Mouse (Mus musculus) liver, adult 2 months (tissue): ENCODE measurements around the gene Ppp4r3a. TPM values are rescaled to one million over a fixed set of nuclear protein-coding genes. Genes with fewer than 3 reads are reported as not detected.
"Not testable (repeated sequence)": the region's sequence is repeated elsewhere in the genome, so short reads cannot be mapped to it uniquely, and the experiment has no call there.

Source experiments
- DNase-seq: peaks from one replicate; pipeline ENCODE4 v3.0.0-alpha.2; 2011; ENCODE audit warnings: low read depth, low spot score; ENCODE audit errors: extremely low read depth
- H3K27ac ChIP-seq: fragments of 200-500 bp; replicated peaks from 2 replicates; pipeline ENCODE4 v1.5.1; 2012; ENCODE audit warnings: low read depth, mild to moderate bottlenecking, control low read depth, inconsistent platforms, low read length; ENCODE audit not compliant: insufficient read depth
- H3K27me3 ChIP-seq: fragments of 200-500 bp; 2 replicates; pipeline ENCODE4 v1.6.1; 2012; ENCODE audit warnings: mild to moderate bottlenecking, moderate library complexity, low read length, inconsistent platforms; ENCODE audit not compliant: control insufficient read depth, insufficient read depth
- H3K36me3 ChIP-seq: fragments of 200-500 bp; 2 replicates; pipeline ENCODE4 v1.6.1; 2012; ENCODE audit warnings: low read length, inconsistent platforms; ENCODE audit not compliant: control insufficient read depth, insufficient read depth
- H3K4me1 ChIP-seq: fragments of 200-500 bp; 2 replicates; pipeline ENCODE4 v1.6.1; 2011; ENCODE audit warnings: low read length; ENCODE audit not compliant: control insufficient read depth, insufficient read depth
- H3K4me3 ChIP-seq: fragments of 200-500 bp; 2 replicates; pipeline ENCODE4 v1.5.1; 2011; ENCODE audit warnings: low read depth, mild to moderate bottlenecking, control low read depth, low read length, moderate library complexity; ENCODE audit not compliant: insufficient read depth
- H3K79me2 ChIP-seq: fragments of 200-500 bp; 2 replicates; pipeline ENCODE4 v1.6.1; 2012; ENCODE audit warnings: inconsistent platforms, mild to moderate bottlenecking, low read length, moderate library complexity; ENCODE audit not compliant: control insufficient read depth, insufficient read depth
- H3K9ac ChIP-seq: fragments of 200-500 bp; 2 replicates; pipeline ENCODE4 v1.6.1; 2012; ENCODE audit warnings: low read depth, mild to moderate bottlenecking, control low read depth, inconsistent platforms, low read length
- CTCF ChIP-seq: fragments of 200-500 bp; IDR thresholded peaks from 2 replicates; pipeline ENCODE4 v1.5.1; 2011; ENCODE audit warnings: low read depth, low read length, control low read depth
- POLR2A ChIP-seq: fragments of 200-500 bp; IDR thresholded peaks from 2 replicates; pipeline ENCODE4 v1.6.1; 2011; ENCODE audit warnings: low read length, control low read depth; ENCODE audit not compliant: insufficient read depth; ENCODE audit errors: extremely low read depth
- WGBS: fragments of 180-500 bp; shearing (Covaris S2); methylation state at CpG from one replicate; pipeline ENCODE4 v1.1.7; 2018; 5-methylcytosine and 5-hydroxymethylcytosine counted together
- polyA plus RNA-seq: library from polyadenylated mRNA; depleted of rRNA; stranded (reverse); fragments of >200 nt; gene quantifications from 2 replicates; pipeline ENCODE4 v1.2.3, GENCODE M21; 2012
- total RNA-seq: library from RNA; depleted of rRNA; stranded (reverse); fragments of >200 nt; gene quantifications from 2 replicates; pipeline ENCODE4 v1.2.3, GENCODE M21; 2014

Ppp4r3a gene
- total and polyA plus RNA-seq, 2 experiments: 12.2 to 41.9 TPM

DNA sequence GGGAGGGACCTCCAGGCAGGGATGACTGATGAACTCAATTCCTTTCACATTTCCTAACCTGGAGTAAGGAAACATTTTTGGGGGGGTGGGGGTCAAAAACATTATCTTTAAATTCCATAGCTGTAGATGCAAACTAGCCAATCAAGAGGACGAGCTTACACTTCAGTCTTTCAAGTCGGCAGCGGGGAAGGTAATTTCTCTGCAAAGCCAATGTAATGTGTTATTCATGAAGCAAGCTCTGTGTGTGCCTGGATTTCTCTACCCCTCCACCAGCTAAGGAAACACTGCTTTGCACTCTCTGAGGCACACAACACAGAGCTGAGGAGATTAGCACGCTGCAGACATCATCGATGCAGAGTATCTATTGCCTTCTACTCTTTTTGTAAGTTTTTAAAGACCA, 64.5 kb downstream of the Ppp4r3a start:
- no peak overlapping the region for H3K27ac ChIP-seq
- no peaks in the 10 kb centered on the region for H3K79me2 ChIP-seq
- H3K9ac ChIP-seq: no peak overlapping the region
- no peaks in the 10 kb centered on the region for H3K36me3 ChIP-seq
- no peaks in the 10 kb centered on the region; the same call in 1 of the 2 replicates for H3K4me1 ChIP-seq
- DNase-seq: no peak
- H3K27me3 ChIP-seq: no peaks in the 10 kb centered on the region
- H3K4me3 ChIP-seq: no peak overlapping the region
- 89% methylated on average over 5 of the region's 5 CpGs for WGBS
- TF ChIP-seq POLR2A: no peak

GRCm38 (mm10) chr12:101017971-101018371, 65.5 kb downstream of the Ppp4r3a start:
- Histone ChIP-seq H3K4me1 (no peaks in the 10 kb centered on the region; the same call in 1 of the 2 replicates), H3K9ac (no peak overlapping the region), H3K27me3 (no peaks in the 10 kb centered on the region), H3K79me2 (no peaks in the 10 kb centered on the region), H3K27ac (no peak overlapping the region), H3K36me3 (no peaks in the 10 kb centered on the region), H3K4me3 (no peak overlapping the region)
- DNase-seq: no peak
- 19% methylated on average over 6 of the region's 6 CpGs for WGBS
- TF ChIP-seq POLR2A (no peak), CTCF (no peak)

DNA sequence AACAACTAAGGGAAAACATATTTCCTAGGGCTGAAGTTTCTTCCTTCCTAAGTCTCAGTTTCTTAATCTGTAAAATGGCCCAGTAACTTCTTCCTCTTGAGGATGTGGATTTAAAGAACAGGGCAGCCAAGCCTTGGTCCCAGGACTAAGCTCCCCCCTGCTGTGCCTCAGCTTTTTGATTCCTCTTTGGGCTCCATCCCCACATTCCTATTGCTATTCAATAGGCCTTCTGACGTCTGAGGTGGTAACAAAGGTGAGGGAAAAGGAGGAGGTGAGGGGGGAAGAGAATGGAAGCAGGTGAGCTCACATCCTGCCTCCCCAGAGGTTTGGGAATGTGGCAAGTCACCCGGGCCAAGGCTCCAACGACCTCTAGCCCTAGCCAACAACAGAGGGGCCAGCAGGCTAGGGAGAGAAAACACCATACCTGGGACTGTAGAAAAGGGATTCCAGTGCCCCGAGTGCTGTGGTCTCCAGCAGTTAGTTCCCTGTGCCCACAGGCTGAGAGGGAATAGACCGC, 67.0 kb downstream of the Ppp4r3a start:
- no peaks in the 10 kb centered on the region for H3K27me3 ChIP-seq
- H3K9ac ChIP-seq: no peak overlapping the region
- H3K27ac ChIP-seq: no peak overlapping the region
- H3K79me2 ChIP-seq: no peaks in the 10 kb centered on the region
- no peak overlapping the region for H3K4me3 ChIP-seq
- no peaks in the 10 kb centered on the region for H3K36me3 ChIP-seq
- no peak for TF ChIP-seq POLR2A
- TF ChIP-seq CTCF: no peak
- DNase-seq: no peak
- no peaks in the 10 kb centered on the region; the same call in 1 of the 2 replicates for H3K4me1 ChIP-seq
- 60% methylated on average over 5 of the region's 5 CpGs for WGBS

DNA sequence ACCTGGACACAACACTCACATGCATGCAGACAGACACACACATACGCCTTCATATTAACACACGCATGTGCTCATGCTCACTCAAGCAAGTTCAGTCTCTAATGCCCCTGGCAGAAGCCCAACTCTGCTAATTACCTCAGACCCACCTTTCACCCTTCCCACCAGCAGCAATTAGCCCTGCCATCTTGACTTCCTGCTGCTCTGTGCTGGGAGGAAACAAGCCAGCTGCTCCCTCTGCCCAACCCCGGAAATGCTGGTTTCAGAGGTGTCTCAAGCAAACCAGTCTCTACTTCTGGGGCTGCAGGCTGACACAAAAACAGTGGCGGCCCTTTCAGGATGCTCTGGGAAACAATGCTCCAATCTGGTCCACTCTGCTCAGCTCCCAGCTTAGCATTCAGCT, 67.6 kb downstream of the Ppp4r3a start:
- Histone ChIP-seq H3K4me1 (no peaks in the 10 kb centered on the region; the same call in 1 of the 2 replicates), H3K4me3 (no peak overlapping the region), H3K27me3 (no peaks in the 10 kb centered on the region), H3K36me3 (no peaks in the 10 kb centered on the region), H3K79me2 (no peaks in the 10 kb centered on the region), H3K9ac (no peak overlapping the region), H3K27ac (no peak overlapping the region)
- DNase-seq: no peak
- 73% methylated on average over 4 of the region's 4 CpGs for WGBS
- TF ChIP-seq CTCF (no peak), POLR2A (no peak)

DNA sequence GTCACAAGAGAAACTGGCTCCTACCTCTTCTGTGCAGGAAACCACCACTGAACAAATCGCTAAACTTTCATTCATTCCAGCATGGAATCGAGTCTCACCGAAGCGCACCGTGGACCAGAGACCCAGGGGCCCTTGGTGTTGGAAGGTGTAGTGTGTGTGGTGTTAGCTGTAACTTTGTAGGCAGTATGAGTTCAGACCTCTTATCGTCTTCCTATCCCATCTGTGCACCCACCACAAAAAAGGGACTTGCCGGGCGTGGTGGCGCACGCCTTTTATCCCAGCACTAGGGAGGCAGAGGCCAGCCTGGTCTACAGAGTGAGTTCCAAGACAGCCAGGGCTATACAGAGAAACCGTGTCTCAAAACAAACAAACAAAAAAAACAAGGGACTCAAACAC, 68.3 kb downstream of the Ppp4r3a start:
- TF ChIP-seq CTCF: no peak
- no peak for TF ChIP-seq POLR2A
- no peaks in the 10 kb centered on the region for H3K79me2 ChIP-seq
- H3K36me3 ChIP-seq: no peaks in the 10 kb centered on the region
- H3K4me3 ChIP-seq: no peak overlapping the region
- no peak overlapping the region for H3K9ac ChIP-seq
- H3K27ac ChIP-seq: no peak overlapping the region
- no peak for DNase-seq
- H3K27me3 ChIP-seq: no peaks in the 10 kb centered on the region
- no peaks in the 10 kb centered on the region; the same call in 1 of the 2 replicates for H3K4me1 ChIP-seq
- 94% methylated on average over 11 of the region's 11 CpGs for WGBS

GRCm38 (mm10) chr12:101014549-101015164, 68.8 kb downstream of the Ppp4r3a start:
- no peaks in the 10 kb centered on the region for H3K79me2 ChIP-seq
- no peaks in the 10 kb centered on the region for H3K27me3 ChIP-seq
- no peak overlapping the region for H3K9ac ChIP-seq
- no peak overlapping the region for H3K27ac ChIP-seq
- H3K4me3 ChIP-seq: no peak overlapping the region
- 85% methylated on average over 10 of the region's 10 CpGs for WGBS
- DNase-seq: no peak
- H3K36me3 ChIP-seq: no peaks in the 10 kb centered on the region
- TF ChIP-seq POLR2A (no peak), CTCF (no peak)
- no peaks in the 10 kb centered on the region; the same call in 1 of the 2 replicates for H3K4me1 ChIP-seq

GRCm38 (mm10) chr12:101013668-101014067, 69.8 kb downstream of the Ppp4r3a start:
- H3K4me3 ChIP-seq, H3K9ac ChIP-seq, H3K4me1 ChIP-seq, H3K79me2 ChIP-seq, H3K27me3 ChIP-seq, H3K36me3 ChIP-seq, DNase-seq, H3K27ac ChIP-seq: not testable (repeated sequence)
- 93% methylated on average over 9 of the region's 9 CpGs for WGBS
